Mouse (Mus musculus) embryonic facial prominence, embryonic 10.5 days (tissue): ENCODE data around the gene Mutyh. TPM values are rescaled to one million over a fixed set of nuclear protein-coding genes. Genes with fewer than 3 reads are reported as not detected.
"Not testable (repeated sequence)": the region's sequence is repeated elsewhere in the genome, so short reads cannot be mapped to it uniquely, and the experiment has no call there.

Experiments
- DNase-seq: peaks from one replicate; pipeline ENCODE4 v3.0.0-alpha.2; 2017; ENCODE audit warnings: low spot score
- H3K27ac ChIP-seq: fragments of 300-500 bp; sonication (generic); replicated peaks from 2 replicates; pipeline ENCODE4 v1.5.1; 2016; ENCODE audit warnings: mild to moderate bottlenecking
- H3K27me3 ChIP-seq: fragments of 300-500 bp; sonication (generic); replicated peaks from 2 replicates; pipeline ENCODE4 v1.6.1; 2016; ENCODE audit warnings: low read depth, mild to moderate bottlenecking; ENCODE audit not compliant: poor library complexity, severe bottlenecking
- H3K36me3 ChIP-seq: fragments of 300-500 bp; sonication (generic); replicated peaks from 2 replicates; pipeline ENCODE4 v1.6.1; 2016; ENCODE audit warnings: mild to moderate bottlenecking, moderate library complexity
- H3K4me1 ChIP-seq: fragments of 300-500 bp; sonication (generic); 2 replicates; pipeline ENCODE4 v1.6.1; 2016
- H3K4me3 ChIP-seq: fragments of 300-500 bp; sonication (generic); 2 replicates; pipeline ENCODE4 v1.5.1; 2016; ENCODE audit warnings: mild to moderate bottlenecking, moderate library complexity
- H3K9me3 ChIP-seq: fragments of 300-500 bp; sonication (generic); 2 replicates; pipeline ENCODE4 v1.6.1; 2016; ENCODE audit warnings: mild to moderate bottlenecking
- WGBS: fragments of 180-500 bp; shearing (Covaris S2); methylation state at CpG from one replicate; pipeline ENCODE4 v1.1.7; 2016; 5-methylcytosine and 5-hydroxymethylcytosine counted together
- polyA plus RNA-seq: library from polyadenylated mRNA; unstranded; fragments of >200 nt; fragmentation: Nextera tagmentation; extraction: Ambion mirVana; gene quantifications from 2 replicates; pipeline ENCODE4 v1.2.1, GENCODE M21; 2016

The Mutyh gene
- polyA plus RNA-seq, 1 experiment from 2014 or later = 27.4 TPM

- Histone ChIP-seq H3K4me1 (peaks cover 27% of the 10 kb centered on the region), H3K36me3 (no peaks in the 10 kb centered on the region), H3K9me3 (no peaks in the 10 kb centered on the region), H3K27me3 (no peaks in the 10 kb centered on the region), H3K4me3 (no peak overlapping the region), H3K27ac (no peak overlapping the region)
- DNase-seq = peak; percentile 50
- WGBS = 2% methylated on average over 4 of the region's 4 CpGs
Observed at GRCm38 (mm10) chr4:116827819-116828218, 20.3 kb downstream of the Mutyh start.

- Histone ChIP-seq H3K27me3 (no peaks in the 10 kb centered on the region), H3K27ac (peak overlapping the region; percentile 58), H3K36me3 (no peaks in the 10 kb centered on the region), H3K4me3 (no peak overlapping the region), H3K4me1 (peaks cover 21% of the 10 kb centered on the region), H3K9me3 (no peaks in the 10 kb centered on the region)
- WGBS = 64% methylated on average over 6 of the region's 6 CpGs
- DNase-seq = no peak
Observed at GRCm38 (mm10) chr4:116829364-116830069, 22.0 kb downstream of the Mutyh start.

- peak; percentile 38 for DNase-seq
- Histone ChIP-seq H3K4me1 (peaks cover 18% of the 10 kb centered on the region), H3K27ac (peak overlapping the region; percentile 58), H3K36me3 (no peaks in the 10 kb centered on the region), H3K4me3 (no peak overlapping the region), H3K9me3 (no peaks in the 10 kb centered on the region), H3K27me3 (no peaks in the 10 kb centered on the region)
- 17% methylated on average over 6 of the region's 6 CpGs for WGBS
Observed at GRCm38 (mm10) chr4:116830070-116830368, 22.5 kb downstream of the Mutyh start.

GRCm38 (mm10) chr4:116838999-116839398 is 31.5 kb downstream of the Mutyh start:
- no peak overlapping the region for H3K4me3 ChIP-seq
- 18% methylated on average over 2 of the region's 2 CpGs for whole genome bisulfite sequencing
- no peak for DNase-seq
- peaks cover 9% of the 10 kb centered on the region for H3K4me1 ChIP-seq
- peaks cover 24% of the 10 kb centered on the region for H3K27me3 ChIP-seq
- no peaks in the 10 kb centered on the region for H3K9me3 ChIP-seq
- H3K27ac ChIP-seq = no peak overlapping the region
- no peaks in the 10 kb centered on the region for H3K36me3 ChIP-seq

GRCm38 (mm10) chr4:116840096-116840495 is 32.6 kb downstream of the Mutyh start:
- H3K27me3 ChIP-seq = peaks cover 24% of the 10 kb centered on the region
- not testable (repeated sequence) for H3K4me1 ChIP-seq, H3K27ac ChIP-seq, H3K36me3 ChIP-seq, H3K9me3 ChIP-seq
- WGBS = 29% methylated on average over 26 of the region's 29 CpGs
- peak overlapping the region; percentile 37; the same call in 1 of the 2 replicates for H3K4me3 ChIP-seq
- DNase-seq = peak; percentile 22

- no peaks in the 10 kb centered on the region for H3K36me3 ChIP-seq
- H3K27me3 ChIP-seq = peaks cover 24% of the 10 kb centered on the region
- H3K4me1 ChIP-seq = peaks cover 9% of the 10 kb centered on the region
- H3K9me3 ChIP-seq = no peaks in the 10 kb centered on the region
- no peak overlapping the region for H3K27ac ChIP-seq
- no peak for DNase-seq
- WGBS = 86% methylated on average over 6 of the region's 6 CpGs
- H3K4me3 ChIP-seq = no peak overlapping the region
Observed at GRCm38 (mm10) chr4:116840841-116841240, 33.3 kb downstream of the Mutyh start.

GRCm38 (mm10) chr4:116844324-116844723 is 36.8 kb downstream of the Mutyh start:
- WGBS = 96% methylated on average over 3 of the region's 3 CpGs
- no peak for DNase-seq
- no peaks in the 10 kb centered on the region for H3K9me3 ChIP-seq
- no peaks in the 10 kb centered on the region for H3K36me3 ChIP-seq
- peaks cover 14% of the 10 kb centered on the region for H3K27me3 ChIP-seq
- H3K4me1 ChIP-seq = peaks cover 3% of the 10 kb centered on the region; the same call in 1 of the 2 replicates
- no peak overlapping the region for H3K4me3 ChIP-seq
- H3K27ac ChIP-seq = no peak overlapping the region

GRCm38 (mm10) chr4:116849901-116850300 is 42.4 kb downstream of the Mutyh start:
- no peaks in the 10 kb centered on the region for H3K27me3 ChIP-seq
- H3K27ac ChIP-seq = no peak overlapping the region
- H3K36me3 ChIP-seq = no peaks in the 10 kb centered on the region
- H3K9me3 ChIP-seq = no peaks in the 10 kb centered on the region
- H3K4me3 ChIP-seq = no peak overlapping the region
- peaks cover 13% of the 10 kb centered on the region for H3K4me1 ChIP-seq
- WGBS = 78% methylated on average over 3 of the region's 3 CpGs
- no peak for DNase-seq

- no peak overlapping the region for H3K27ac ChIP-seq
- 0 out of 2 replicates have a peak, but pooled peaks cover 3% of the 10 kb centered on the region for H3K9me3 ChIP-seq
- no peaks in the 10 kb centered on the region for H3K36me3 ChIP-seq
- WGBS = 20% methylated on average over 2 of the region's 2 CpGs
- DNase-seq = no peak
- H3K4me1 ChIP-seq = peaks cover 13% of the 10 kb centered on the region
- H3K27me3 ChIP-seq = 0 out of 2 replicates have a peak, but pooled peaks cover 4% of the 10 kb centered on the region
- no peak overlapping the region for H3K4me3 ChIP-seq
Observed at GRCm38 (mm10) chr4:116854286-116854685, 46.8 kb downstream of the Mutyh start.

- 0 out of 2 replicates have a peak, but pooled peaks cover 4% of the 10 kb centered on the region for H3K27me3 ChIP-seq
- no peak for DNase-seq
- 88% methylated on average over 10 of the region's 10 CpGs for WGBS
Observed at GRCm38 (mm10) chr4:116857203-116857602, 49.7 kb downstream of the Mutyh start.

GRCm38 (mm10) chr4:116859711-116860110 is 52.2 kb downstream of the Mutyh start:
- 71% methylated on average over 5 of the region's 5 CpGs for WGBS
- Histone ChIP-seq H3K4me3 (no peak overlapping the region), H3K27ac (no peak overlapping the region), H3K27me3 (0 out of 2 replicates have a peak, but pooled peaks cover 4% of the 10 kb centered on the region), H3K4me1 (peaks cover 1% of the 10 kb centered on the region), H3K36me3 (no peaks in the 10 kb centered on the region), H3K9me3 (0 out of 2 replicates have a peak, but pooled peaks cover 3% of the 10 kb centered on the region)
- DNase-seq = no peak

More at GRCm38 (mm10) chr4:116857203-116857602, 49.7 kb downstream of the Mutyh start:
- Histone ChIP-seq H3K4me1 (peaks cover 13% of the 10 kb centered on the region), H3K4me3 (no peak overlapping the region), H3K36me3 (no peaks in the 10 kb centered on the region), H3K9me3 (0 out of 2 replicates have a peak, but pooled peaks cover 3% of the 10 kb centered on the region), H3K27ac (no peak overlapping the region)

GRCm38 (mm10) chr4:116862023-116862422 is 54.5 kb downstream of the Mutyh start:
- Histone ChIP-seq H3K4me1 (no peaks in the 10 kb centered on the region), H3K27me3 (no peaks in the 10 kb centered on the region), H3K27ac (no peak overlapping the region), H3K36me3 (no peaks in the 10 kb centered on the region), H3K9me3 (0 out of 2 replicates have a peak, but pooled peaks cover 3% of the 10 kb centered on the region), H3K4me3 (no peak overlapping the region)
- 76% methylated on average over 8 of the region's 8 CpGs for WGBS
- DNase-seq = no peak
